Mouse (Mus musculus) neural tube, embryonic 14.5 days (tissue): Measurements from ENCODE around the gene Map3k9. TPM values are rescaled to one million over a fixed set of nuclear protein-coding genes. Genes with fewer than 3 reads are reported as not detected.

ENCODE experiments used
- ATAC-seq: fragments of 200-750 bp; cut with Nextera tagmentation; 2 replicates; pipeline ENCODE4 v1.8.0; 2017; ENCODE audit warnings: low read depth, mild to moderate bottlenecking, moderate TSS enrichment, moderate library complexity
- H3K27ac ChIP-seq: fragments of 300-500 bp; sonication (generic); 2 replicates; pipeline ENCODE4 v1.5.1; 2014; ENCODE audit warnings: low read depth, mild to moderate bottlenecking, control low read depth, low read length, moderate library complexity, mixed read lengths
- H3K27me3 ChIP-seq: fragments of 300-500 bp; sonication (generic); 2 replicates; pipeline ENCODE4 v1.6.1; 2014; ENCODE audit warnings: low read length; ENCODE audit not compliant: control insufficient read depth, insufficient read depth
- H3K36me3 ChIP-seq: fragments of 300-500 bp; sonication (generic); 2 replicates; pipeline ENCODE4 v1.6.1; 2014; ENCODE audit warnings: low read length, mixed read lengths; ENCODE audit not compliant: control insufficient read depth, insufficient read depth
- H3K4me1 ChIP-seq: fragments of 300-500 bp; sonication (generic); 2 replicates; pipeline ENCODE4 v1.6.1; 2014; ENCODE audit warnings: low read length; ENCODE audit not compliant: control insufficient read depth, insufficient read depth
- H3K4me2 ChIP-seq: fragments of 300-500 bp; sonication (generic); 2 replicates; pipeline ENCODE4 v1.6.1; 2014; ENCODE audit warnings: mild to moderate bottlenecking, low read depth, low read length, control low read depth
- H3K4me3 ChIP-seq: fragments of 300-500 bp; sonication (generic); 2 replicates; pipeline ENCODE4 v1.5.1; 2014; ENCODE audit warnings: low read depth, low read length, control low read depth, mixed read lengths
- H3K9ac ChIP-seq: fragments of 300-500 bp; sonication (generic); replicated peaks from 2 replicates; pipeline ENCODE4 v1.6.1; 2014; ENCODE audit warnings: low read depth, mild to moderate bottlenecking, control low read depth, low read length, mixed read lengths
- H3K9me3 ChIP-seq: fragments of 300-500 bp; sonication (generic); 2 replicates; pipeline ENCODE4 v1.6.1; 2016; ENCODE audit warnings: low read length; ENCODE audit not compliant: control insufficient read depth
- WGBS: fragments of 180-500 bp; shearing (Covaris S2); extraction: QIAGEN DNeasy Blood & Tissue Kit; methylation state at CpG from one replicate; pipeline ENCODE4 v1.1.7; 2014; 5-methylcytosine and 5-hydroxymethylcytosine counted together
- polyA plus RNA-seq: library from polyadenylated mRNA; unstranded; fragments of >200 nt; fragmentation: Nextera tagmentation; extraction: Ambion mirVana; gene quantifications from 2 replicates; pipeline ENCODE4 v1.2.1, GENCODE M21; 2014

The Map3k9 gene
- polyA plus RNA-seq, 1 experiment from 2014 or later = 14.2 TPM

- no peak overlapping the region for H3K9ac ChIP-seq
- H3K4me3 ChIP-seq = no peak overlapping the region
- 51% methylated on average over 4 of the region's 4 CpGs for WGBS
- peaks cover 4% of the 10 kb centered on the region for H3K36me3 ChIP-seq
- ATAC-seq = no peak
- H3K4me1 ChIP-seq = no peaks in the 10 kb centered on the region
- H3K27me3 ChIP-seq = no peaks in the 10 kb centered on the region
- no peak overlapping the region for H3K4me2 ChIP-seq
- H3K9me3 ChIP-seq = no peaks in the 10 kb centered on the region
- H3K27ac ChIP-seq = no peak overlapping the region
Observed at GRCm38 (mm10) chr12:81748021-81748576, 32.9 kb downstream of the Map3k9 start.

DNA sequence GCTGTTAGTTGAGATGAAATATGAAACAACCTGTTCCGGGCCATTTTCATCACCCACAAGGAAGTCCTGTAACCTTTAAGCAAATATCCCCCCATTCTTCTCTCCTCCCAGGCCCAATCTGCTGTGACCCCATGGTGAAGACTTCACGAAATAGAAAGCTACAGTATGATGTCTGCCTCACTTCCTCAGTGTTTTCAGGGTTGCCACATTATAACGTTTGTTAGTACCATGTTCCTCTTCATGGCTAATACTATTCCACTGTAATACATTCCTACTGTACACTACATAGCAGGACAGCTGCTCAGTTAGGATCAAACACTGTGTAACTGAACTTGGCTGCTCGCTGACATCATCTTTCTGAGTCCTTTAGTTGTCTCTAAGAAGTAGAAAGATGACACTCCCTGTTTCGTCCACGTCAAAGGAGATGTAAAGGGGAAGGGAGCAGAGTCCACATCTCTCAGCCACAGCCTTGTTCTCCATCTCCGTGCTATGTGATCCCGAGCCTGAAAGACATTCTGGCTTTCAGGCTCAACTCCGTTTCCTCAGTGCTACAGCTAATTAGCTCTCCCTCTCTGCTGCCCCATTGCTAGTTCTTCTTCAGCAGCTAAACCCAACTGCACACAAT is 34.5 kb downstream of the Map3k9 start:
- 83% methylated on average over 9 of the region's 9 CpGs for WGBS
- H3K4me3 ChIP-seq = no peak overlapping the region
- H3K9ac ChIP-seq = no peak overlapping the region
- H3K4me1 ChIP-seq = no peaks in the 10 kb centered on the region
- ATAC-seq = no peak
- no peak overlapping the region for H3K4me2 ChIP-seq
- H3K27me3 ChIP-seq = no peaks in the 10 kb centered on the region
- no peaks in the 10 kb centered on the region for H3K9me3 ChIP-seq
- peaks cover 4% of the 10 kb centered on the region for H3K36me3 ChIP-seq
- H3K27ac ChIP-seq = no peak overlapping the region

GRCm38 (mm10) chr12:81735246-81736070 is 45.5 kb downstream of the Map3k9 start:
- Histone ChIP-seq H3K36me3 (peaks cover 13% of the 10 kb centered on the region; the same call in 1 of the 2 replicates), H3K9me3 (no peaks in the 10 kb centered on the region), H3K9ac (no peak overlapping the region), H3K27ac (no peak overlapping the region), H3K4me1 (no peaks in the 10 kb centered on the region), H3K4me3 (no peak overlapping the region), H3K4me2 (no peak overlapping the region), H3K27me3 (no peaks in the 10 kb centered on the region)
- WGBS = 88% methylated on average over 11 of the region's 11 CpGs
- ATAC-seq = no peak

- Histone ChIP-seq H3K9me3 (no peaks in the 10 kb centered on the region), H3K9ac (no peak overlapping the region), H3K4me1 (no peaks in the 10 kb centered on the region), H3K27ac (no peak overlapping the region), H3K27me3 (no peaks in the 10 kb centered on the region), H3K4me2 (no peak overlapping the region), H3K4me3 (no peak overlapping the region), H3K36me3 (peaks cover 37% of the 10 kb centered on the region)
- ATAC-seq = no peak
- 72% methylated on average over 8 of the region's 8 CpGs for WGBS
Observed at GRCm38 (mm10) chr12:81726246-81726822, 54.6 kb downstream of the Map3k9 start.

- Histone ChIP-seq H3K9me3 (no peaks in the 10 kb centered on the region), H3K9ac (no peak overlapping the region), H3K27ac (no peak overlapping the region), H3K4me2 (no peak overlapping the region), H3K4me1 (no peaks in the 10 kb centered on the region), H3K36me3 (peaks cover 31% of the 10 kb centered on the region), H3K27me3 (no peaks in the 10 kb centered on the region), H3K4me3 (no peak overlapping the region)
- 95% methylated on average over 6 of the region's 6 CpGs for WGBS
- ATAC-seq = no peak
Observed at GRCm38 (mm10) chr12:81724776-81725175, 56.2 kb downstream of the Map3k9 start.

- Histone ChIP-seq H3K4me2 (no peak overlapping the region), H3K27me3 (no peaks in the 10 kb centered on the region), H3K36me3 (peaks cover 21% of the 10 kb centered on the region), H3K9me3 (no peaks in the 10 kb centered on the region), H3K27ac (no peak overlapping the region), H3K4me3 (no peak overlapping the region), H3K4me1 (no peaks in the 10 kb centered on the region), H3K9ac (no peak overlapping the region)
- no peak for ATAC-seq
- 92% methylated on average over 7 of the region's 7 CpGs for WGBS
Observed at GRCm38 (mm10) chr12:81723375-81723774, 57.6 kb downstream of the Map3k9 start.

DNA sequence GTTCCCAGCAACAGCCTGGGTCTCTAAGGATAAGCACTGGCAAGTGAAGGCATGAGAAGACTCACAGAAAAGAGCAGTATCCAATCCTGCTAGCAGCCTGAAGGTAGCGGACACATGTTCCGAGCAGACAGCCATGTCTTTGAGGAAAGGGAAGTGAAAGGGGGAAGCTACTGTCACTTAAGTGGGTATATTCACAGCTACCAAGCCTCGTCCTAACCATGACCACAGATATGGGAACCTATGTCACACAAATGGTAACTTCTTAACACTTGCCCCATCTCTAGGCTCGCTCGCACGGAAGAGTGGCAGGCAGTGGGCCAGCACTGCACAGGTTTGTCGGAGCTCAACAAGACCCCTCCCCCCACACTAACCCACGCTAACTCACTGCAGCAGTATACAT is 61.3 kb downstream of the Map3k9 start:
- H3K4me1 ChIP-seq = no peaks in the 10 kb centered on the region
- H3K27me3 ChIP-seq = no peaks in the 10 kb centered on the region
- 91% methylated on average over 8 of the region's 8 CpGs for WGBS
- peaks cover 14% of the 10 kb centered on the region for H3K36me3 ChIP-seq
- H3K9ac ChIP-seq = no peak overlapping the region
- no peak overlapping the region for H3K4me3 ChIP-seq
- no peak overlapping the region for H3K27ac ChIP-seq
- no peak for ATAC-seq
- H3K9me3 ChIP-seq = no peaks in the 10 kb centered on the region
- no peak overlapping the region for H3K4me2 ChIP-seq

GRCm38 (mm10) chr12:81719161-81719560 is 61.8 kb downstream of the Map3k9 start:
- WGBS = 82% methylated on average over 5 of the region's 5 CpGs
- ATAC-seq = no peak
- Histone ChIP-seq H3K9ac (no peak overlapping the region), H3K4me3 (no peak overlapping the region), H3K36me3 (peaks cover 13% of the 10 kb centered on the region), H3K4me1 (no peaks in the 10 kb centered on the region), H3K4me2 (no peak overlapping the region), H3K27me3 (no peaks in the 10 kb centered on the region), H3K9me3 (no peaks in the 10 kb centered on the region), H3K27ac (no peak overlapping the region)

GRCm38 (mm10) chr12:81712618-81713017 is 68.4 kb downstream of the Map3k9 start:
- Histone ChIP-seq H3K36me3 (no peaks in the 10 kb centered on the region), H3K4me2 (no peak overlapping the region), H3K27me3 (no peaks in the 10 kb centered on the region), H3K4me1 (no peaks in the 10 kb centered on the region), H3K27ac (no peak overlapping the region), H3K9ac (no peak overlapping the region), H3K4me3 (no peak overlapping the region), H3K9me3 (peaks cover 3% of the 10 kb centered on the region; the same call in 1 of the 2 replicates)
- 91% methylated on average over 4 of the region's 4 CpGs for WGBS
- no peak for ATAC-seq
